Mouse (Mus musculus): ENCODE data around the gene Polr2f.

DNA sequence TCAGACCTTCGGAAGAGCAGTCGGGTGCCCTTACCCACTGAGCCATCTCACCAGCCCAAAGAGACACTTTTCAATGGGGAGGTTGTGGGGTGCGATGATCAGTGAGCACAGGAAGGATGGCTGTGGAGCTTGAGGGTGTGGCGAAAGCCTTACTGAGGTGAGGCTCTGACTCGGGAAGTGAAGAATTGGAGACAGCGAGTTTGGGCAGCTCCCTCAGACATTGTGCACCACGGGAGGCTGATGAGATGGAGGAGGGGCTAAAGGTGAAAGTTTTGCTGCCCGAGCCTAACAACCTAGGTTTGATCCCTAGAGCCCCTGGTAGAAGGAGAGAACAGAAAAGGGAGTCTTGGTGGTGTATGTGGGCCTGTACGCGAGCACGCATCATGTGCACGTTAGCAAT lies 2.5 kb downstream of the Polr2f start:
- no peak for TF ChIP-seq CTCF (IDR thresholded peaks at IDR 0.05; ENCODE audit: low read depth)
- no peak for TF ChIP-seq EP300 (optimal IDR thresholded peaks at IDR 0.05)

Measured in stomach, postnatal 0 days (tissue).